Mouse (Mus musculus): ENCODE results near the gene Gm11214. TPM values are rescaled to one million over a fixed set of nuclear protein-coding genes. Genes with fewer than 3 reads are reported as not detected.
A peak's percentile ranks its signal among the peaks of the same experiment; 100 is the strongest.

Gene Gm11214
- total RNA-seq (2021), result not detected

- intact Hi-C loops (cut with DNase I), result no loop called here
- DNase-seq, result no peak
Observed at GRCm38 (mm10) chr4:63663279-63663678, at the start of gene Gm11214. Gm11214 (minus strand) TSS chr4:63663379.

GRCm38 (mm10) chr4:63711886-63712285 is 48.7 kb upstream of the Gm11214 start:
- intact Hi-C loops (cut with DNase I), result no loop called here
- no peak for DNase-seq

- intact Hi-C loops (cut with DNase I), result no loop called here
- DNase-seq, result no peak
Observed at GRCm38 (mm10) chr4:63710431-63711220, 47.4 kb upstream of the Gm11214 start.

- DNase-seq, result no peak
- intact Hi-C loops (cut with DNase I), result no loop called here
Observed at GRCm38 (mm10) chr4:63706279-63706971, 43.2 kb upstream of the Gm11214 start.

- intact Hi-C loops (cut with DNase I), result loop anchor here (5.0 kb wide), 1 partner anchor 243 kb away; no protein-coding TSS in a partner anchor
- DNase-seq, result no peak
Observed at GRCm38 (mm10) chr4:63704232-63704631, 41.1 kb upstream of the Gm11214 start.

GRCm38 (mm10) chr4:63703686-63704085 is 40.5 kb upstream of the Gm11214 start:
- intact Hi-C loops (cut with DNase I), result loop anchor here (5.0 kb wide), 1 partner anchor 244 kb away; no protein-coding TSS in a partner anchor
- no peak for DNase-seq

GRCm38 (mm10) chr4:63702006-63702704 is 39.0 kb upstream of the Gm11214 start:
- intact Hi-C loops (cut with DNase I), result loop anchor here (5.0 kb wide), 1 partner anchor 245 kb away; no protein-coding TSS in a partner anchor
- DNase-seq, result no peak

- no peak for DNase-seq
- intact Hi-C loops (cut with DNase I), result loop anchor here (5.0 kb wide), 1 partner anchor 248 kb away; no protein-coding TSS in a partner anchor
Observed at GRCm38 (mm10) chr4:63699749-63700148, 36.6 kb upstream of the Gm11214 start.

- no peak for DNase-seq
- intact Hi-C loops (cut with DNase I), result no loop called here
Observed at GRCm38 (mm10) chr4:63696921-63697320, 33.7 kb upstream of the Gm11214 start.

- intact Hi-C loops (cut with DNase I), result no loop called here
Observed at GRCm38 (mm10) chr4:63692351-63692750, 29.2 kb upstream of the Gm11214 start.

GRCm38 (mm10) chr4:63687429-63687828 is 24.2 kb upstream of the Gm11214 start:
- intact Hi-C loops (cut with DNase I), result loop anchor here (2.0 to 10.0 kb wide), 3 partner anchors 183 to 805 kb away; no protein-coding TSS in a partner anchor
- DNase-seq, result peak in 1 of 2 experiments; percentile 8

More at GRCm38 (mm10) chr4:63692351-63692750, 29.2 kb upstream of the Gm11214 start:
- no peak for DNase-seq

GRCm38 (mm10) chr4:63686157-63686556 is 23.0 kb upstream of the Gm11214 start:
- intact Hi-C loops (cut with DNase I), result loop anchor here (1.0 to 10.0 kb wide), 6 partner anchors 97 to 806 kb away; no protein-coding TSS in a partner anchor
- DNase-seq, result peak; percentile 51 to 61

- intact Hi-C loops (cut with DNase I), result loop anchor here (5.0 to 10.0 kb wide), 2 partner anchors 180 to 807 kb away; no protein-coding TSS in a partner anchor
- DNase-seq, result no peak
Observed at GRCm38 (mm10) chr4:63685253-63685525, 22.0 kb upstream of the Gm11214 start.

GRCm38 (mm10) chr4:63684412-63685252 is 21.5 kb upstream of the Gm11214 start:
- intact Hi-C loops (cut with DNase I), result loop anchor here (5.0 to 10.0 kb wide), 2 partner anchors 180 to 808 kb away; no protein-coding TSS in a partner anchor
- DNase-seq, result no peak

- no peak for DNase-seq
- intact Hi-C loops (cut with DNase I), result loop anchor here (10.0 kb wide), 1 partner anchor 179 kb away; no protein-coding TSS in a partner anchor
Observed at GRCm38 (mm10) chr4:63683716-63684115, 20.5 kb upstream of the Gm11214 start.

- no peak for DNase-seq
- intact Hi-C loops (cut with DNase I), result loop anchor here (10.0 kb wide), 1 partner anchor 178 kb away; no protein-coding TSS in a partner anchor
Observed at GRCm38 (mm10) chr4:63683056-63683455, 19.9 kb upstream of the Gm11214 start.

- intact Hi-C loops (cut with DNase I), result loop anchor here (10.0 kb wide), 1 partner anchor 178 kb away; no protein-coding TSS in a partner anchor
- DNase-seq, result no peak
Observed at GRCm38 (mm10) chr4:63682441-63682840, 19.3 kb upstream of the Gm11214 start.

GRCm38 (mm10) chr4:63681557-63681956 is 18.4 kb upstream of the Gm11214 start:
- intact Hi-C loops (cut with DNase I), result loop anchor here (10.0 kb wide), 1 partner anchor 177 kb away; no protein-coding TSS in a partner anchor
- DNase-seq, result no peak

GRCm38 (mm10) chr4:63675128-63675527 is 11.9 kb upstream of the Gm11214 start:
- no peak for DNase-seq
- intact Hi-C loops (cut with DNase I), result no loop called here

GRCm38 (mm10) chr4:63668255-63668654 is 5.1 kb upstream of the Gm11214 start:
- peak; percentile 27 to 37 for DNase-seq
- intact Hi-C loops (cut with DNase I), result no loop called here
